Mouse (Mus musculus) olfactory bulb, adult 2 months (tissue): ENCODE results near the gene Abi3.

Experiments
- CTCF ChIP-seq: fragments of 200-500 bp; IDR thresholded peaks from 2 replicates; pipeline ENCODE4 v1.5.1; 2012; ENCODE audit warnings: low read depth, mild to moderate bottlenecking, low read length, moderate library complexity; ENCODE audit not compliant: insufficient read depth
- POLR2A ChIP-seq: fragments of 200-500 bp; IDR thresholded peaks from 2 replicates; pipeline ENCODE4 v1.6.1; 2012; ENCODE audit warnings: mild to moderate bottlenecking, low read depth, low read length, moderate library complexity; ENCODE audit not compliant: insufficient read depth

- no peak for TF ChIP-seq CTCF
- no peak for TF ChIP-seq POLR2A
These were observed 30.1 kb downstream of the Abi3 start for GRCm38 (mm10) chr11:95812224-95812623.
